Mouse (Mus musculus) brain, embryonic 14.5 days (tissue): ENCODE measurements around the gene Gm17087. TPM values are rescaled to one million over a fixed set of nuclear protein-coding genes. Genes with fewer than 3 reads are reported as not detected.

Experiments
- DNase-seq: peaks from one replicate; pipeline ENCODE4 v3.0.0-alpha.2; 2011; ENCODE audit warnings: low read depth
- CTCF ChIP-seq: fragments of 200-500 bp; IDR thresholded peaks from 2 replicates; pipeline ENCODE4 v1.5.1; 2012; ENCODE audit warnings: inconsistent platforms, mild to moderate bottlenecking, moderate library complexity, borderline replicate concordance; ENCODE audit not compliant: insufficient read depth, insufficient read length; ENCODE audit errors: extremely low read depth
- POLR2A ChIP-seq: fragments of 200-500 bp; IDR thresholded peaks from 2 replicates; pipeline ENCODE4 v1.6.1; 2012; ENCODE audit warnings: mild to moderate bottlenecking, inconsistent platforms, borderline replicate concordance; ENCODE audit not compliant: poor library complexity, insufficient read depth, insufficient read length, severe bottlenecking; ENCODE audit errors: extremely low read depth
- polyA plus RNA-seq: library from polyadenylated mRNA; depleted of rRNA; stranded (reverse); fragments of >200 nt; gene quantifications from 2 replicates; pipeline ENCODE4 v1.2.3, GENCODE M21; 2012; rRNA removed

Gm17087 gene
- polyA plus RNA-seq, 1 experiment: not detected

DNA sequence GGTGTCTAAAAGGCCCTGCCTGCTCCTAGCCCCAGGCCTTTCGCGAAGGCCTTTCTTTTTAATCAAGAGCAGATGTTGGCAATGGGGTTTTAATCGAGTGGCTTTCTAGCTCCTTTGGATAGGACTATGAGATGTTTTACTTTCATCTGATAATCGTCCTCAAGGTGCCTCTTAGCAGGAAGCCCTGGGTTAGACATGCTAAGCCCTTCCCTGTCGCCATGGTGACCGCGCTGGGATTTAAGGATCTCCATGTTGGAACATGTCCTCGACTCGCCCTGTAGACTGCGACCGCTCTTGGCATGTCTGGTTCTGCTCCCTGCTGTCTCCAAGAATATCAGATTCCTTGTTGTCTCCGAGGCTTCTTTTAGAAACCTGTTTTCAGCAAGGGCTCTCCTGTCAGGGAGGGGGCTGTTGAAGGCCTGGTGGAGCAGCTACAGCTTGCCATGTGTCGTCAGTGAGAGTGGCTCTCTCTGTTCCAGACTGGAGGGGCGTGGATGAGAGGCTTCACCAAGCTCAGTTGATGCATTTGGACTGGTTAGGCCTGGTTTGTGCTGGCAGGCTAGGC is 24.7 kb downstream of the Gm17087 start:
- DNase-seq: peak; percentile 21
- TF ChIP-seq POLR2A: no peak
- TF ChIP-seq CTCF: no peak

DNA sequence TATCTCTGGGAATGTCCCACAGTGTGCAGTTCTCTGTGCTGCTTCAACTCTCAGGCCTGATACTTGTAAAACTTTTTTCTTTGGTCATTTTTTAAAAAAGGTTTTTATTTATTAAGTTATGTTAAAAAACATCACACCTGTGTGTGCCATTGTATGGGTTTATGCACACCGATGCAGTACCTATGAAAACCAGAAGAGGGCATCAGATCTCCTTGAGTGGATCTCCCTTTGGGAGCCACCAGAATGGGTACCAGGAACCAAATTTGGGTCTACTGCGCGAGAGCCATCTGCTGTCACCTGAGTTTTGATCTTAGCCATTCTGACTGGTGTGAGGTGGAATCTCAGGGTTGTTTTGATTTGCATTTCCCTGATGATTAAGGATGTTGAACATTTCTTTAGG is 28.6 kb downstream of the Gm17087 start:
- TF ChIP-seq POLR2A (no peak), CTCF (peak; percentile 40; the same call in 1 of the 2 replicates)
- DNase-seq: no peak

DNA sequence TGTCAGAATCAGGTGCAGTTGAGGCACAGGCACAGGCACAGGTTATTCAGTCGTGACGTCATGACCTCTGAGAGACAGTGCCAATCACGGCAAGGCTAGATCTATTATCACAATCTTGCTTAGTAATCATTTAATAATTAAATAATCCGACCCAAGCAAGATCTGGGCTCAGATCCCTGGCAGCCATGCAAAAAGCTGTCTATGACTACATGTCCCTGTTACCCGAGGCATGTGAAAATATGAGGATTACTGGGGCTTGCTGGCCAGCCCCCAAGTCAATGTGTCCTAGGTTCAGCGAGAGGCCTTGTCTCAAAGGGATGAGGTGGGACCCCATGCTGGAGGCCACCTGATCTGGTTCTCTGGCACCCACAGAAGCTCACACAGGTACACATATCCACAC is 30.2 kb downstream of the Gm17087 start:
- no peak for TF ChIP-seq POLR2A
- no peak for TF ChIP-seq CTCF
- DNase-seq: no peak

DNA sequence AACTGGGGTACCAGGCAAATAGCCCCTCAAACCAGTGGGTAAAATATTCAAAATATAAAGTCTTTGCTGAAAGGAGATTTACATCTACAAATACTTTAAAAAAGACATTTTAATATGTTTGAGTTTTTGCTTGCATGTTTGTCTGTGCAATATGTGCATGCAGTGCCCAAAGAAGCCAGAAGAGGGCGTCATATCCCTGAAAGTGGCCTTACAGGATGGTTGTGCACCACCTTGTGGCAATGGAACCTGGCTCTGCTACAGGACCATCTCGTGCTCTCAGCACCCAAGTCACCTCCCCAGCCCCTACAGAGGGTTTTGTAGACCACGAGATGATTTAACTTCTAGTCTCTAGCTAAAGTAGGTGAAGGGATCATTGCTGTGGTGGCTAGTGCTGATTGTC is 32.9 kb downstream of the Gm17087 start:
- TF ChIP-seq CTCF: peak; percentile 46; the same call in 1 of the 2 replicates
- TF ChIP-seq POLR2A: no peak
- DNase-seq: no peak

DNA sequence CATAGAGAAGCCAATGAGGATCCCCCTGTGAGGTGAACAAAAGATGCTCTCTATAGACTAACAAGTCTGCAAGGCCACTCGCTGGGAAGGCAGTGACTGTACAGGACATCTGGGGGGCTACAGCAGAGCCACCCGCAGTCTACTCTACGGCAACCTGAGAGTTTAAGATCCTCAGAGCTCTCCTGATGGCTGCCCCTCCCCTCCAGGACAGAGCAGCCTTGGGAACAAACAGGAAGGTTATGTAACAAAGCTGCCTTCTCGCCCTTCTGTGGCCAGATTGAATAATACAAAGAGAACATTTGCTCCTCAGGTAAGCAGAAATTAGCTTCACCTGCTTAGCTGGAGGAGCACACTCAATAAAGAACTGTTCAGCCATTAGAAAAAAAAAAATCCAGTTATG is 34.1 kb downstream of the Gm17087 start:
- DNase-seq: no peak
- TF ChIP-seq POLR2A (no peak), CTCF (no peak)

DNA sequence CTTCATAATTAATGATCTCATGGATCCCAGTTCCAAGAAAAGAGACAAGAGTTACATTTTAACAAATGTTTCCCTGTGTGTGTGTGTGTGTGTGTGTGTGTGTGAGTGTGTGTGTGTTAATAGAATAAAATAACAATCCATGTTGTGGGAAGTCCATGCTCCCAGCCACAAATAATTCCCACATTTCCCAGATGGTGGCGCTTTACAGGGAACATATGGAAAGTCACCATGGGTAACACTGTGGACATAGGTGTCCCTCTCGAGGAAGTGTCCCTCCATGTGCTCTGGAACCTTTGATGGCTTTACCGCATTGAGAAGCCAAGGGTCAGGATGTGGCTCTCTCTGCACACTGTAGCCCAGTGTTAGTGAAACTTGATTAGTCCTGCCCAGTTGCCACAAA is 38.1 kb downstream of the Gm17087 start:
- no peak for DNase-seq
- no peak for TF ChIP-seq CTCF
- TF ChIP-seq POLR2A: no peak

DNA sequence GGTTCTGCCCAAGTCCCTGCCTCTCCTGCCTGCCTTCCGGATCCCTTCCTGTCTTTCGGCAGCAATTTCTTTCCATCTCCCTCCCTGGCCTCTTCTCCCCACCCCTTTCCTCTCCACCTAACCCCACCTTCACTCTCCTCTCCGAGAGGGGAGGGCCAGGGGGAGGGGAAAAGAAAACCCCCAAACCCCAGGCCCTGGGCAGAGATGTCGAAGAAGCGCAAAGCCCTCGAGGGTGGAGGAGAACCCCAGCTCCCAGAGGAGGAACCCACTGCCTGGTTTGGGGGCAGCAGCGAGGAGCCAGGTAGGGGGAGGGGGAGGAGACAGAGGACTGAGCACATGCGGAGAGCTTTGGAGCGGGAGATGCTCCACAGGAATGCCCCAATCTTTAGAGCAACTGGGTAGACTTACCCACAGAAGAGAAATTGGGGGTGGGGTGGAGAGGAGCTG is 39.9 kb downstream of the Gm17087 start:
- TF ChIP-seq POLR2A: no peak
- no peak for TF ChIP-seq CTCF
- DNase-seq: no peak

DNA sequence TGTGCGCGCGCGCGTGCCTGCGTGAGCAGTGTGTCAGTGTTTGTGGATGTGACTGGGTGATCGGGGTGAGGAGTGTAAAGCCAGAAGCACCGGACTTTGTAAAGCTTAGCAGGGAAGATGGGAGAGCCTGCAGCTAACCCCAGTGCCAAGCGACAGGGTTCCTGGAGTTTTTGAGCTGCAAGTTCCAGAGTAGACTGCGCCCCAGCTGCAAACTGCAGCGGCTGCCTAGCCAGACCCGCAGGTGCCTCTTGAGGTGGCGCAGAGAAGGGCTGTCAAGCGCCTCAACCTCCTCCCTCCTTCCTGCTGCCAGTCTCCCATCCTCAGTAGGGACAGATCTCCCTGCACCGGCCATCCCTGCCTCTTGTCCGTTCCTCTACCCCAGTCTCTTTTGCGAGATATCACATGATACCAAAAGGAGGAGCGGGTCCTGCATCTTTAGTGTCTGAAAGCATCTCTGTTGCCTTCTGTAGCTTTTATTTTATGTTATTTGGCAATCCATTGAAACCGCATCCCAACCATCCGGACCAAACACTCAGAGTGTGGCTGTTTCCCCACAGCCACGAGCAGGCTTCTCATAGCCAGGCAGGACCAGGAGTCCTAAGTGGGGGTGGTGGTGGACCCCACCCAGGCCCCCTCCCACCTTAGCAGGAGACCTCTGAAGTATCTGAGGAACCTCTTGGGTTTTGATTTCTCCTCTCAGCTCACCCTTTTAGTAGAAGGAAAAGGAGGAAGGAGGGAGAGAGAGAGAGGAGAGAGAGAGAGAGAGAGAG is 40.6 kb downstream of the Gm17087 start:
- DNase-seq: peak; percentile 47
- TF ChIP-seq CTCF: no peak
- no peak for TF ChIP-seq POLR2A

DNA sequence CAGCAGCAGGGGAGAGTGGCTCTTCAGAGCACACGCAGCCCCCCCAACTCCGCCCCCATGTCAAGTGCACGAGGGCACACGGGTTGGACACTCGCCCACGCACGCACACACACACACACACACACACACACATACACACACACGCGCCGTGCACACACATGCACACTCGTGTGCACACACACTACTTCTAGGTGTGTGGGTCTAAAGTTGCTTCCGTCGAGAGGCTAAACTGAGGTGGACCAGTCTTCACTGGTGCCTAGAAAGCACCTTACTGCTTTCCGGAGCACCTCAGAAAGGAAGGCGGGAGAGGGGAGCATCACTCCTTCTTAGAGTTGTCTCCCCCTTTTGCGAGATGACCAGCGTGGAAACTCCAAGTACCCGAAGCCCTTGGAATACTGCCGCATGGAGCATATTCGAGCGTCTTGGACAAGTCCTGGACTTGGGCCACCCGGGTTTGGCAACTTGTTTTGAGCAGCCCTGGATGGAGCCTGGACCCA is 41.5 kb downstream of the Gm17087 start, which contains the start of gene Pde10a:
Pde10a (plus strand) TSS at position 148 of the 497 bp plus-strand sequence.
- DNase-seq: peak; percentile 55
- TF ChIP-seq POLR2A (no peak), CTCF (no peak)

DNA sequence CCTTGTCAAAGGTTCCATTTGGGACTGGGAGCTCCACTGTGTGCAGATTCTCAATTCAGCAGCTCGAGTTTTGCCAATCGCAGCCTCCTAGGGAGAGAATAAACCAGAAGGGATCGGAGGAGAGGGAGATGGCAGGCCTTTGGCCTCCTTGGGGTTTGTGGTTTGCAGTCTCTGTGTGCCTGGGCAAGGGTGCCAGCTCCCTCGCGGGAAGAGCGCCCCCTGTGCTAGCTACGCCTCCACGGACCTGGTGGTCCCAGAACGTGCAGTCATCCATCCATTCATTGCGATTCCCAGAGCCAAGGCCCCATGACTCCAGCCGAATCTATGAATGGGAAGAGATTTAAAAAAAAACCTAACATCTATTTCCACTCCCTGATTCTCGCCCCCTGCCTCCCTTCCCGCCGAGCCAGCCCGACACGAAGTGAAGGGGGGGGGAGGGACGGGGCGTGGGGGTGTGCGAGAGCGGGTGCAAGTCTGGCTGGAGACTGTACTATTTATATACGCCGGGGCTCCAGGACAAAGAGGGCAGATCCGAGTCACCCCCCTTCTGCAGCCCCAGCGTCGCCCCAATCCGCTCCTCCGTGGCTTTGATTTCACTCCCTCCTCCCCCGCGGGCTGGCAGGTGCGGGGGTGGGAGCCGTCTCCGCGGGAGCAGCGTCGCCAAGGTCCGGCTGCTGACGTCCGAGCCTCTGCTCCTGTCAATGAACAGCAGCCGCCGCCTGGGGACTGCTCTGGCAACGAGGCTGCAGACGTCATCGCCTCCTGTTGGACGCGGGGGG is 42.2 kb downstream of the Gm17087 start:
- DNase-seq: peak; percentile 94

DNA sequence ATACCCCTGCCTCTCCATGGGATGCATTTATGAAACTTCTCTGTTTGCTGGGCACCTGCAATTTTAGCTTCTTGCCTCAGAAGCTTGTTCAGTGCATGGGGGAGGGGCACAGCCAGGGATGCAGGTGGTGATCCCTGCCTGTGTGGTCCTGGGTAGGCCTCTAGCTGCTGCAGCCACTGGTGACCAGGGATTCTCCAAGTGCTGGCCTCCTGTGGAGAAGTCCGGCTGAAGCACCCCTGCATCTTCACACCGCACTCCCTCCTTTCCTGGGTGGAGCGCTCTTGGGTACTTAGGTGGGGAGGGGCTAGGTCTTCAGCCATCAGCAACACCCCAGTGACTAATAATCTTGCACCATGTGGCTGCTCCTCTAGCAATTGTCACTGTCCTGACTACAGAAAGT is 42.8 kb downstream of the Gm17087 start:
- no peak for DNase-seq
- TF ChIP-seq CTCF (no peak), POLR2A (no peak)

More for the DNA sequence above, 42.2 kb downstream of the Gm17087 start:
- TF ChIP-seq CTCF: peak; percentile 58
- peak; percentile 24; the same call in 1 of the 2 replicates for TF ChIP-seq POLR2A

DNA sequence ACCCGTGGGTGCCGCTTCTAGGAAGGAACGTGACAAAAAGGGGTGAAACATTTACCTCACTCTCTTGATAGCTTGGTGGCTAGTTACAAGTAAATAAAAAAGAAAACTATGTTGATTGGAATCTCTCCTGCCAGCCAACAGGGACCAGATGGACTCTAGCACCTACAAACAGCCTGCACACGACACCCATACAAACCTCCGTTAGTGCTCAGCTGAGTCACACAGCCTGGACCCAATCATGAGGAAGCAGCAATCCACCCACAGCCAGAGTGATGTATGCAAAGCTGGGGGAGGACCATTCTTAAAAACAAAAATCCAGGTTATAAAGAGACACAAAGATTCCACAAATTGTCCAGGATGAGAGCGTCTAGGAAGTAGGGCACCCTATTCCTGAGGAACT is 50.7 kb downstream of the Gm17087 start:
- TF ChIP-seq CTCF (no peak), POLR2A (no peak)

More for the DNA sequence above, 50.7 kb downstream of the Gm17087 start:
- no peak for DNase-seq

Other genes starting within 250 kb of the Gm17087 start
- gene Prr18, start 229.5 kb downstream of the Gm17087 start, polyA plus RNA-seq: 21.3 and 29.3 TPM in 2 replicates
- 0.81 and 1.4 TPM in 2 replicates for gene T2, start 211.0 kb downstream of the Gm17087 start, polyA plus RNA-seq
- 1.4 and 2.3 TPM in 2 replicates for gene T, start 132.5 kb downstream of the Gm17087 start, polyA plus RNA-seq
- gene Pde10a, start 41.6 kb downstream of the Gm17087 start, polyA plus RNA-seq: 33.0 and 33.4 TPM in 2 replicates